Mouse (Mus musculus) liver, embryonic 11.5 days (tissue): ENCODE measurements around the gene C530008M17Rik. TPM values are rescaled to one million over a fixed set of nuclear protein-coding genes. Genes with fewer than 3 reads are reported as not detected.
A peak's percentile ranks its signal among the peaks of the same experiment; 100 is the strongest.

Experiments used
- ATAC-seq: fragments of 200-750 bp; cut with Nextera tagmentation; replicated peaks from 2 replicates; pipeline ENCODE4 v1.8.0; 2017; ENCODE audit warnings: moderate number of reproducible peaks, mild to moderate bottlenecking, moderate TSS enrichment, moderate library complexity; ENCODE audit not compliant: low FRiP score
- DNase-seq: peaks from one replicate; pipeline ENCODE4 v3.0.0-alpha.2; 2017; ENCODE audit warnings: low spot score
- H3K27ac ChIP-seq: fragments of 300-500 bp; sonication (generic); 2 replicates; pipeline ENCODE4 v1.5.1; 2014; ENCODE audit warnings: mild to moderate bottlenecking, low read depth, low read length, control low read depth
- H3K27me3 ChIP-seq: fragments of 300-500 bp; sonication (generic); replicated peaks from 2 replicates; pipeline ENCODE4 v1.6.1; 2014; ENCODE audit warnings: low read length, mixed read lengths; ENCODE audit not compliant: control insufficient read depth, insufficient read depth
- H3K36me3 ChIP-seq: fragments of 300-500 bp; sonication (generic); 2 replicates; pipeline ENCODE4 v1.6.1; 2014; ENCODE audit warnings: mild to moderate bottlenecking, low read length, moderate library complexity, mixed read lengths; ENCODE audit not compliant: control insufficient read depth, insufficient read depth
- H3K4me1 ChIP-seq: fragments of 300-500 bp; sonication (generic); replicated peaks from 2 replicates; pipeline ENCODE4 v1.6.1; 2014; ENCODE audit warnings: low read length, mixed read lengths; ENCODE audit not compliant: control insufficient read depth, insufficient read depth
- H3K4me2 ChIP-seq: fragments of 300-500 bp; sonication (generic); 2 replicates; pipeline ENCODE4 v1.6.1; 2014; ENCODE audit warnings: mild to moderate bottlenecking, control low read depth, moderate library complexity
- H3K4me3 ChIP-seq: fragments of 300-500 bp; sonication (generic); 2 replicates; pipeline ENCODE4 v1.5.1; 2014; ENCODE audit warnings: low read depth, low read length, control low read depth
- H3K9ac ChIP-seq: fragments of 300-500 bp; sonication (generic); 2 replicates; pipeline ENCODE4 v1.6.1; 2014; ENCODE audit warnings: low read depth, low read length, control low read depth
- H3K9me3 ChIP-seq: fragments of 300-500 bp; sonication (generic); 2 replicates; pipeline ENCODE4 v1.6.1; 2016; ENCODE audit warnings: low read length, inconsistent platforms, mixed read lengths; ENCODE audit not compliant: control insufficient read depth
- WGBS: fragments of 180-500 bp; shearing (Covaris S2); extraction: QIAGEN DNeasy Blood & Tissue Kit; methylation state at CpG from one replicate; pipeline ENCODE4 v1.1.7; 2014; 5-methylcytosine and 5-hydroxymethylcytosine counted together
- polyA plus RNA-seq: library from polyadenylated mRNA; unstranded; fragments of >200 nt; fragmentation: Nextera tagmentation; extraction: Ambion mirVana; gene quantifications from 2 replicates; pipeline ENCODE4 v1.2.1, GENCODE M21; 2014

The C530008M17Rik gene
- polyA plus RNA-seq, 1 experiment from 2014 or later = 10.8 TPM

- Histone ChIP-seq H3K4me2 (no peak overlapping the region), H3K27me3 (peaks cover 38% of the 10 kb centered on the region), H3K9me3 (no peaks in the 10 kb centered on the region), H3K4me1 (peaks cover 6% of the 10 kb centered on the region; the same call in 1 of the 2 replicates), H3K27ac (no peak overlapping the region), H3K36me3 (no peaks in the 10 kb centered on the region), H3K4me3 (no peak overlapping the region), H3K9ac (no peak overlapping the region)
- 12% methylated on average over 10 of the region's 10 CpGs for WGBS
- ATAC-seq (peak; percentile 78), DNase-seq (peak; percentile 85)
These were observed 197.2 kb downstream of the C530008M17Rik start for GRCm38 (mm10) chr5:76853549-76853948.

- 19% methylated on average over 25 of the region's 25 CpGs for WGBS
- Histone ChIP-seq H3K27ac (no peak overlapping the region), H3K27me3 (peaks cover 46% of the 10 kb centered on the region), H3K4me1 (peaks cover 6% of the 10 kb centered on the region; the same call in 1 of the 2 replicates), H3K4me2 (peak overlapping the region; percentile 76), H3K9me3 (no peaks in the 10 kb centered on the region), H3K9ac (no peak overlapping the region), H3K4me3 (peak overlapping the region; percentile 47), H3K36me3 (no peaks in the 10 kb centered on the region)
- DNase-seq (no peak), ATAC-seq (no peak)
These were observed 199.7 kb downstream of the C530008M17Rik start for GRCm38 (mm10) chr5:76855829-76856600.

- 0 out of 2 replicates have a peak overlapping the region, but pooled peaks have one; percentile 6 for H3K9ac ChIP-seq
- H3K27ac ChIP-seq = no peak overlapping the region
- H3K4me2 ChIP-seq = peak overlapping the region; percentile 76
- H3K9me3 ChIP-seq = no peaks in the 10 kb centered on the region
- H3K36me3 ChIP-seq = no peaks in the 10 kb centered on the region
- H3K4me3 ChIP-seq = peak overlapping the region; percentile 47
- H3K4me1 ChIP-seq = peaks cover 6% of the 10 kb centered on the region; the same call in 1 of the 2 replicates
- DNase-seq = peak; percentile 55
- ATAC-seq = peak; percentile 30; the same call in 1 of the 2 replicates
- H3K27me3 ChIP-seq = peaks cover 46% of the 10 kb centered on the region
- WGBS = 6% methylated on average over 62 of the region's 62 CpGs
These were observed 201.0 kb downstream of the C530008M17Rik start for GRCm38 (mm10) chr5:76857103-76858015.

- Histone ChIP-seq H3K9ac (no peak overlapping the region), H3K36me3 (no peaks in the 10 kb centered on the region), H3K9me3 (no peaks in the 10 kb centered on the region), H3K4me2 (peak overlapping the region; percentile 76; the same call in 1 of the 2 replicates), H3K4me1 (peaks cover 6% of the 10 kb centered on the region; the same call in 1 of the 2 replicates), H3K4me3 (no peak overlapping the region), H3K27ac (no peak overlapping the region), H3K27me3 (peaks cover 46% of the 10 kb centered on the region)
- ATAC-seq (no peak), DNase-seq (no peak)
- WGBS = 57% methylated on average over 13 of the region's 13 CpGs
These were observed 202.1 kb downstream of the C530008M17Rik start for GRCm38 (mm10) chr5:76858444-76858843.

- no peaks in the 10 kb centered on the region for H3K9me3 ChIP-seq
- H3K9ac ChIP-seq = no peak overlapping the region
- ATAC-seq (no peak), DNase-seq (no peak)
- 78% methylated on average over 8 of the region's 8 CpGs for WGBS
- no peak overlapping the region for H3K4me2 ChIP-seq
- H3K27me3 ChIP-seq = no peaks in the 10 kb centered on the region
- no peaks in the 10 kb centered on the region for H3K36me3 ChIP-seq
- no peak overlapping the region for H3K4me3 ChIP-seq
- H3K4me1 ChIP-seq = no peaks in the 10 kb centered on the region
- no peak overlapping the region for H3K27ac ChIP-seq
These were observed 210.5 kb downstream of the C530008M17Rik start for GRCm38 (mm10) chr5:76866819-76867218.

GRCm38 (mm10) chr5:76868693-76869286 lies 212.5 kb downstream of the C530008M17Rik start:
- no peak for DNase-seq
- no peaks in the 10 kb centered on the region for H3K36me3 ChIP-seq
- WGBS = 22% methylated on average over 16 of the region's 16 CpGs

GRCm38 (mm10) chr5:76869553-76869952 lies 213.2 kb downstream of the C530008M17Rik start:
- peak overlapping the region; percentile 57 for H3K9ac ChIP-seq
- peak overlapping the region; percentile 48 for H3K4me3 ChIP-seq
- H3K27me3 ChIP-seq = no peaks in the 10 kb centered on the region
- no peaks in the 10 kb centered on the region for H3K36me3 ChIP-seq
- H3K4me2 ChIP-seq = peak overlapping the region; percentile 79
- H3K9me3 ChIP-seq = no peaks in the 10 kb centered on the region
- ATAC-seq = no peak
- no peaks in the 10 kb centered on the region for H3K4me1 ChIP-seq
- H3K27ac ChIP-seq = no peak overlapping the region
- WGBS = 45% methylated on average over 6 of the region's 6 CpGs
- DNase-seq = no peak

More at GRCm38 (mm10) chr5:76868693-76869286, 212.5 kb downstream of the C530008M17Rik start:
- H3K4me2 ChIP-seq = peak overlapping the region; percentile 79
- no peak overlapping the region for H3K27ac ChIP-seq
- peak overlapping the region; percentile 57 for H3K9ac ChIP-seq
- peak overlapping the region; percentile 48 for H3K4me3 ChIP-seq
- no peaks in the 10 kb centered on the region for H3K9me3 ChIP-seq
- no peaks in the 10 kb centered on the region for H3K4me1 ChIP-seq
- ATAC-seq = peak; percentile 91
- no peaks in the 10 kb centered on the region for H3K27me3 ChIP-seq

GRCm38 (mm10) chr5:76876106-76876758 lies 219.9 kb downstream of the C530008M17Rik start:
- H3K27me3 ChIP-seq = no peaks in the 10 kb centered on the region
- no peak for DNase-seq
- no peaks in the 10 kb centered on the region for H3K4me1 ChIP-seq
- no peak overlapping the region for H3K4me3 ChIP-seq
- H3K36me3 ChIP-seq = peaks cover 5% of the 10 kb centered on the region; the same call in 1 of the 2 replicates
- H3K9ac ChIP-seq = no peak overlapping the region
- H3K27ac ChIP-seq = no peak overlapping the region
- WGBS = 87% methylated on average over 25 of the region's 25 CpGs
- H3K4me2 ChIP-seq = no peak overlapping the region
- no peak for ATAC-seq
- no peaks in the 10 kb centered on the region for H3K9me3 ChIP-seq
